Mouse (Mus musculus): ENCODE data around the gene Adamtsl1.

The Adamtsl1 gene

GRCm38 (mm10) chr4:85818504-85818903, 304.5 kb downstream of the Adamtsl1 start:
- no peak for DNase-seq

DNA sequence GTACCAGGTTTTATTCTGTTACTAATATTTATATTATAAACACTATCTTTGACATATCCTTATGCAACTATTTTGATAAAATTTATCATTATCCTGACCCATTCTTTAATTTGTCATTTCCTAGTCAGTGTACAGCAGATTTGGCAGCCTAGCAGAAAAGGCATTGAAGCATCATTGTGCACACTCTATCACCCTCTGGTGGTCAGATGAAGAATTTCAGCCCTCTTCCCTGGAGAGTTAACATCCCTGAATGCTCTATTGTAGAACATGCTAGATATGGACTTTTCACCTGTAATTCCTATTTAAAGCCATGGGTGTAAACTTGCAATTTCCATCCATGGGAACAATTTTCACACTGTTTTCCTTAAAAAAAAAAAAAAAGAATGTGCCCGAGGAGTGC, 305.2 kb downstream of the Adamtsl1 start:
- DNase-seq, result peak; percentile 40 to 54

GRCm38 (mm10) chr4:85819921-85820320, 305.9 kb downstream of the Adamtsl1 start:
- no peak for DNase-seq

DNA sequence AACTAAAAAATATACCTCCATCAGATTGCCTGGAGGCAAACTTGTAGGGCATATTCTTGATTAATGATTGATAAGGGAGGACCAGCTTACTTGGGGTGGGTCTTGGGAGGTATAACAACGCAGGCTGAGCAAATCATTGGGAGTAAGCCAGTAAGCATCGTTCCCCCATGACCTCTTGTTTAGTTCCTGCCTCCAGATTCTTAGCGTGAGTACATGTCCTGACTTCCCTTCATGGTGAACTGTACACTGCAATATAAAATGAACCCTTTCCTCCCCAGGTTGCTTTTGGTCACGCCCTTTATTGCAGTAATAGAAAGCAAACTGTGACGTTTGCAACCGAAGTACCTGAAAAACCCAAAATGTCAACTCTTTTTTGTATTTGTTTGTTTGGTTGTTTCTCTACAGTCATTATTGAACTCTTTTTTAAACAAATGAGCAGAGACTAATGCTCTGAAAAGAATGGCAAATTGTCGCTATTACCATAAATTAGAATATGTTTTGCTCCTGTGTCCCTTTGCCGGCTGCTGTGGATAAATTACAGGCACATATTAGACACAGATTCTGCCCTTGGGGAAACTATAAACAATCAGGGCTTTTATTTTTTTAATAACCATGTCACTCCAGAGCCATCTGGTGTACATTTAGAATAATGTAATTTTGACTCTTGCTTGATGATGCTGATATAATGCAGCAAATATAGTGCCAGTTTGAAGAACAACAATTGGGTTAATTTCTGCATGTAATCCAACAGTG, 310.2 kb downstream of the Adamtsl1 start:
- DNase-seq, result no peak

DNA sequence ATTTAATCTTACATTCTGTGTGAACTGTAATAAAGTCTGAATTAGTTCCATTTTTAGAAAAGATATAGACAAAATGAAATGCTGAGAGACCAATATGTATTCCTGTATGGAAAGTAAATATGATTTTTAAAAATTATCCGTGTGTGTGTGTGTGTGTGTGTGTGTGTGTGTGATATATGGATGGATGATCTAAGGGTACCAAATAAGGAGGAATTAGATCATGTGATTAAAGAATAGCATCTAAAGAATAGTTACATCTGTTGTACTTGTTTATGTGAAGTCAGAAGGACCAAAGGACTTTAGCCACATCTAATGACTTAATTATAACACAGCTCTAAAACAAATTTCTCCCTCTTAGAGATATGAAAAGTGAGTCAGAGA, 310.7 kb downstream of the Adamtsl1 start:
- DNase-seq, result no peak

- no peak for DNase-seq
These were observed 323.1 kb downstream of the Adamtsl1 start for GRCm38 (mm10) chr4:85837058-85837457.

- peak in 1 of 2 experiments; percentile 9 for DNase-seq
These were observed 323.6 kb downstream of the Adamtsl1 start for GRCm38 (mm10) chr4:85837532-85837965.

DNA sequence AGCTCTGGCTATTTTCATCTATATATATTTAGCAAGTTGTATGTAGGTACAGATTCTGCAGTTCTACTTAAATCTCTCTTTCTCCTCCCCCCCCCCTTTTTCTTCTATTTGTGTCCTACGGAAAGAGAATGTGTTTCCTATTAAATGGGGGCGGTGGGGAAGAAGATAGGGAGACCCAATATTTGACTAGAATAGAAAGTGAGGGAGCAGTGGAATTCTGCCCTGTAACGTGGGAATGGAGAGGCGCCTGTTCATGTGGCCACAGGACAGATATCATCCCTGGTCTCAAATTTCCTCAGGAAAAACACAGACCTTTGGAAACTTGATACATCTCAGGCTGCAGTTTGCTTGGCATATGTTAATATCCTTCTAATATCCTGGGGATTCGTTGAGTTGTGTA, 324.1 kb downstream of the Adamtsl1 start:
- no peak for DNase-seq

GRCm38 (mm10) chr4:85842113-85842512, 328.1 kb downstream of the Adamtsl1 start:
- no peak for DNase-seq

DNA sequence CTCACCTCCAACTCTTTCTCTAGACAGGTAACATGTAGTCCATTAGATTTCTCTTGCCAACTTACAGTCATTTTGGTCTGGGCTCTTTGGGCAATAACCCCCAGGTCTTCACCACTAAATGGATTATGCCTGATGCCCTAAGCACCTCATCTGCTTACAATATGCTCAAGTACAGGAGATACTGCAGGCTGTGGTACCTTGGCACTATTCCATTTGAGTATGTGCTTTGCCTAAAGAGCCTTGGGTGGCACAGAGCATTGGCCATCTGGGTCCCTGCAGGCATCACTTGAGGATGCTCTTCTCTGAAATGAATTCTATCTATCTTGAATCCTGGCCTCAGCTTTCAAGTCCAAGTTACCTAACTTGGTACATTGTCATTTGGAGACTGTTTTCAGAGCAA, 330.4 kb downstream of the Adamtsl1 start:
- DNase-seq, result no peak

DNA sequence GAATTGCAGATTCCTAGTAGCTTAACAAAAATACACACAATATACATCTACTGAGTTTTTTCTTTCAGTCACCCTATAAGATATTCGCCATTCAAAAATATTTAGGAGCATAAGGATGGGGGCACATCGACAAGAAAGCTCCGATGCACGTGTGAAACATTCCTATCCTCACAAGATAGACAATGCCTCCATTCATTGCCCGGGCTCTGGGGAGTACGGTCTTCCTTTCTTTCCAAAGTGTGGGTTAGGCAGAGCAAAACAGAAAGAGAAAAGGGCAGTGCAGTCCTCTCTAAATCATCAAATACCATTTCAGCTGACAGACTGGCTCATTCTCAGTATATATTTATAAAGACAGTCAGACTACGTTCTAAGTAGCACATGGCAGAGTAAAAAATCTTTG, 332.0 kb downstream of the Adamtsl1 start:
- no peak for DNase-seq

- no peak for DNase-seq
These were observed 339.4 kb downstream of the Adamtsl1 start for GRCm38 (mm10) chr4:85853401-85853800.

DNA sequence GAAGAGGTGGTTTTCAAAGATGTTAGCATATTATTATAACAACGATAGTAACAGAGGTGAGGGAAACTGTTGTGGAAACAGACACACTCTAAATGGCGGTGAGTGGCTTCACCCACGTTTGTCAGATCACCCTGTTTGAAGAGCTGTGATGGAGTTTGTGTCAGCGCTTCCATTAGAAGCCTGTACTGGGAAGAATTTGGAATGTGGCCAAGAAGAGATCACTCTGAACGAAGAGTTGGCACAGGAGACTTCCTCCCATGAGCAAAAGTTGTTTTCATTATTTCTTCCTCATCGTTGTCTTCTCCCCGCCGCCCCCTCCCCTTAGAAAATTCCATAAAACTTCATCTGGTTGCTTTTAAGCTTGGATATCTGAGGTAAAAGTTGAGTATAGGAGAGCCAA, 340.5 kb downstream of the Adamtsl1 start:
- DNase-seq, result no peak

DNA sequence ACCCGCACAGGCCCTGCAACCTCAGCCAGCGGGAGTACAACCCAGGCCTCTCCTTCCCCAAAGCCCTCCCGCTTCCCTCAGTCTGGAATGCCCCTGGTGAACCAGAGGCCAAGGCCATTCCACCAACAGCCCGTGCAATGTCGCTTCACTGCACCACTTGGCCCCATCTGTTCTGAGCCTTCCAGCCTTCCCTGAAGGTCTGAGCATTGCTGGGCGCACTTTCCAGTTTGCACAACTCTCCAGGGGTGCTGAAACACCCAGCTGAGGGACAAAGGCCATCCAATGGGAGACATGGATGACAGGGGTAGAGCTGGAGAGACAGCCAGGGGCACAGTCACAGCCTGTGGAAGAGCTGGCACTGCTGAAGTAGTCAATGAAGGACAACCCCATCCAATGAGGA, 365.4 kb downstream of the Adamtsl1 start:
- peak in 1 of 2 experiments; percentile 5 for DNase-seq

DNA sequence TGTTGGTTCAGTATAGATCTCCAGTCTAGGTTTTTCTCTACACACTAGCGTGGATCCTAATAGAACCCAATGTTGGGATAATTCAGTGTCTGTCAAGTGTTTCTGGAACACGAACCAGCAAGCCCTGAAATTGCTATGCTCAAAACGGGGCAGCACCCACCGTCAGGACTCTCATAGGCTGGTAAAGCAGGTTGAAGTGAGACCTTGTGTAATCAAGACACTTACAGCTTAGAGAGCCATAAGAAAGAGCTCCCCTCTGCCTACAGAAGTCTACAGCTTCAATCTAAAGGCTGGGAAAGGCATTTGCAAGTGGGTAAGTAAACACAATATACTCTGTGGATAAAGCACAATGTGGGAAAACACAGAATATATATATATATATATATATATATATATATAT, 367.3 kb downstream of the Adamtsl1 start:
- DNase-seq, result no peak

DNA sequence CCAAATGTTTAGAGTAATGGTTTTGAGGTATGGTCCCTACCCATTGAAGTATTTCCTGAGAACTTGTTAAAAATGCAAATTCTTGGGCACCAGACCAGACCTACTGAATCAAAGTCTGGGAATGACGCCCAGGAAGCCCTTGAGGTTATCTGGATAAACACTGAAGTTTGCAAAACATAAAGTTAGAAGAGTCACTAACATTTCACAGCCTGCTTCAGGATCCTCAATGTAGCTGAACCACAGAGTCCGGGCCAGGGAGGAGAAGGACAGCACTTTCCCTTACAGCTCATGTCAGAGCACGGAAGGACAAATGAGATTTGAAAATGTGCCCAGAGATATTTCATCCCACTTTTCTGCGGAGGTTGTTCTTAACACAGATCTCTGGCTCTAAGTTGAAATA, 370.1 kb downstream of the Adamtsl1 start:
- peak; percentile 69 to 74 for DNase-seq

DNA sequence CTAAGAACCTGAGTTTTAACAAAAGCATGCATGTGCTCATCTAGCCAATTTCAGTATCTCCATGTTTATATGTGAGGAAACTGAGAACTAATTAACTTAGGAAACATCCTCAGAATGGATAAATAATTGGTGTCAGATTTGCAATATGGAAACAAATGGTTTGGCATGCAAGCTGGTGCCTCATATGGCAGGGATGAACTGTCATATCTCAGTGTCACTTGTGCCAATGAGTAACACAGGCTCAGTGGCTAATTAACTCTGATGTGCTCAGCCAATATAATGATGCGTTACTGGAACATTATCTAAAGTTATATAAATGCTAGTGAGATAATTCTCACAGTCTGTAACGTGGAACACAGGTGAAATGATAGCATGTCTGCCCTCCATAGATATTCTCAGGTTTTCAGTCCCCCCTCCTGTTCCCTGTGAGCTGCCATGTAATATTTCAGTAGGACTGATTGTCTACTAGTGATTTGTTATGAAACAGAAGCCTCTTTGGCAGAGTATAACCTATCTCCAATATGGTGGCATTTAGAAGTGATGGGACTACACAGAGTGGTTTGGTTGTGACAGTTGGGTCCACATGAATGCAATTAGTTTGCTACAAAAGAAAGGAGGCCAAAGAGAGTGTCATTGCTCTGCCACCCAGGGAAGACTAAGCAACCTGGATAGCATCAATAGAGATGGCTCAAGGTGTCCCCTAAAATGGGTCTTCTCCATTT, 376.1 kb downstream of the Adamtsl1 start:
- DNase-seq, result no peak

DNA sequence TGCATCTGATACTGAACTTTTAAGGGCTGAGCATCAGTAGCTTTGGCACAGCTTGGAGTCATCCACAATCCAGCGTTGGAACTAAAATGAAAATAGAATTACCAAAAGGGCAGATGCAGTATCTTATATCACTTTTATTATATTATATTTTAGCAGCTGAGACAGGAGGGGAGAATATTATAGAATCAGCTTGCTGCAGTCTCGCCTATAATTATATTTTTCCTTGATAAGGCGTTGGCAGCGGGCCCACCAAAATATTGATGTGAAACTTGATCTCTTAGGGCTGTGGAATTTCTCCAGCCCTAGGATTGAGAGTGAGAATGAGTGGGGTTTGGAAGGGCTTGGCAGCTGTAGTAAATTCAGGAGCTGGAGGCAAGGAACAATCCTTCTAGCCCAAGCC, 387.3 kb downstream of the Adamtsl1 start:
- peak; percentile 88 to 91 for DNase-seq

- DNase-seq, result no peak
These were observed 390.2 kb downstream of the Adamtsl1 start for GRCm38 (mm10) chr4:85904217-85904616.

- DNase-seq, result peak in 1 of 2 experiments; percentile 8
These were observed 402.1 kb downstream of the Adamtsl1 start for GRCm38 (mm10) chr4:85916034-85916433.

DNA sequence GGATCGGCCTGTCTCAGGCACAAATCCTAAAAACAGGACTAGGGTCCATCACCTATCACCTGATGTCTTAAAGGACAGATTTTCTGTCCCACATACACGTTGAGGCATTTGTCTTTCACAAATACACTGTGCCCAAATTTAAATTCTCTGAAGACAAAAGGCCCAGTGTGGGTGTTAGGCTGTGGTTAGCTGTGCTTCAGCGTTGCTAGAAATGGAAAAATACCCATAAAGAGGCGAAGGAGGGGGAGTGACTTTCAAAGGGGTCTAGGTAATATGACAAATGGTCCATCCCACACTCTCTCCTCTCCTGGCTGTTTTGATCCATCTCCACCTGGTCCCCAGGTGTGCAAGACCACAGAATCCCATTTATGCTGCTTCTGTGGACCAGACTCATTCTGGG, 404.4 kb downstream of the Adamtsl1 start:
- DNase-seq, result no peak

DNA sequence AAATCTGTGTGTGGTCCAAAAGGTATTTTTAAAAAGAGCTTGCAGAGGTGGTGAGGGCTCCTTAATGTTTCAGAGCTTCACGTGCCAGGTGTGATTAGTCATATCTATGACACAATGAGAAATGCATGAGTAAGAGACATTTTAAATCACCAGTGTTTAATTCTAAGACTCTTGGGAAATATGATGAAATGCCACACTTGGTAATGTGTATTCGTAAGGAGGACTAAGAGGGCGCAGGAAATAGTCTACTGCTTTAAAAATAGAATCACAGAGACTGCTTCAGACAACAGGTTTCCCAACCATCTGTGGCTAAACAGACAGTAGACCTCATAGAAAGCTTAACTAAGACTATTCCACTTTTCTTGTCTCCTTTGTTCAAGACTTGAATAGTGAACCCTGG, 406.5 kb downstream of the Adamtsl1 start:
- DNase-seq, result no peak

DNA sequence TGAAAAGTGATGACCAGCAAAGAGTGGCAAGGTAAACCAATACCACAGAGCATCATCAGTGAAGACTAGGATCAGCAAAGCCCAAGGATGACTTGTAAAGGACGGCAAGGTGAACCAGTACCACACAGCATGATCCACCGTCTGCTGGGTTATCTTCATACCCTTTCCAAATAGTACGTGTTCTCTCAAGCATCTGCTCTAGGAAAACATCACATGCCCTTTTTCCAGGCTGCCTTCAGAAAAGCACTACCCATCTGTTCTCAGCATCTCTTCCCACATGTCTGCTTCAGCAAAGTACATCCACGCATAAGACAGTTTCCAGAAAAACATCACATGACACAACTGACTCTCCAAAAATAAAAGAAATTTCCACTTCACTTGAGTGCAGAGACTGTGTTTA, 408.8 kb downstream of the Adamtsl1 start:
- DNase-seq, result no peak

- DNase-seq, result no peak
These were observed 418.2 kb downstream of the Adamtsl1 start for GRCm38 (mm10) chr4:85932129-85932528.
